Mouse (Mus musculus) embryonic facial prominence, embryonic 14.5 days (tissue): ENCODE results near the gene Cldn2. TPM values are rescaled to one million over a fixed set of nuclear protein-coding genes. Genes with fewer than 3 reads are reported as not detected.
"Not testable (repeated sequence)": the region's sequence is repeated elsewhere in the genome, so short reads cannot be mapped to it uniquely, and the experiment has no call there.

Experiments used
- ATAC-seq: fragments of 200-750 bp; cut with Nextera tagmentation; 2 replicates; pipeline ENCODE4 v1.8.0; 2017; ENCODE audit warnings: low read depth, moderate number of reproducible peaks, moderate TSS enrichment
- DNase-seq: peaks from one replicate; pipeline ENCODE4 v3.0.0-alpha.2; 2015; ENCODE audit warnings: low spot score
- H3K27ac ChIP-seq: fragments of 300-500 bp; sonication (generic); replicated peaks from 2 replicates; pipeline ENCODE4 v1.5.1; 2014; ENCODE audit warnings: low read depth, mild to moderate bottlenecking, low read length, moderate library complexity
- H3K27me3 ChIP-seq: fragments of 300-500 bp; sonication (generic); replicated peaks from 2 replicates; pipeline ENCODE4 v1.6.1; 2014; ENCODE audit warnings: low read length; ENCODE audit not compliant: control insufficient read depth, insufficient read depth
- H3K36me3 ChIP-seq: fragments of 300-500 bp; sonication (generic); 2 replicates; pipeline ENCODE4 v1.6.1; 2014; ENCODE audit warnings: low read length, mixed read lengths; ENCODE audit not compliant: control insufficient read depth, insufficient read depth
- H3K4me1 ChIP-seq: fragments of 300-500 bp; sonication (generic); 2 replicates; pipeline ENCODE4 v1.6.1; 2014; ENCODE audit warnings: antibody characterized with exemption, low read length; ENCODE audit not compliant: control insufficient read depth, insufficient read depth
- H3K4me2 ChIP-seq: fragments of 300-500 bp; sonication (generic); 2 replicates; pipeline ENCODE4 v1.6.1; 2014; ENCODE audit warnings: low read depth, mild to moderate bottlenecking, low read length, moderate library complexity, mixed read lengths
- H3K4me3 ChIP-seq: fragments of 300-500 bp; sonication (generic); 2 replicates; pipeline ENCODE4 v1.5.1; 2014; ENCODE audit warnings: low read depth, mild to moderate bottlenecking, low read length
- H3K9ac ChIP-seq: fragments of 300-500 bp; sonication (generic); 2 replicates; pipeline ENCODE4 v1.6.1; 2014; ENCODE audit warnings: low read depth, mild to moderate bottlenecking, low read length, moderate library complexity, mixed read lengths
- H3K9me3 ChIP-seq: fragments of 300-500 bp; sonication (generic); 2 replicates; pipeline ENCODE4 v1.6.1; 2016; ENCODE audit warnings: low read length; ENCODE audit not compliant: control insufficient read depth
- WGBS: fragments of 180-500 bp; shearing (Covaris S2); extraction: QIAGEN DNeasy Blood & Tissue Kit; methylation state at CpG from one replicate; pipeline ENCODE4 v1.1.7; 2014; 5-methylcytosine and 5-hydroxymethylcytosine counted together
- polyA plus RNA-seq: library from polyadenylated mRNA; unstranded; fragments of >200 nt; fragmentation: Nextera tagmentation; extraction: Ambion mirVana; gene quantifications from 2 replicates; pipeline ENCODE4 v1.2.1, GENCODE M21; 2014

Cldn2 gene
- polyA plus RNA-seq, result 0.58 and 1.2 TPM in 2 replicates

DNA sequence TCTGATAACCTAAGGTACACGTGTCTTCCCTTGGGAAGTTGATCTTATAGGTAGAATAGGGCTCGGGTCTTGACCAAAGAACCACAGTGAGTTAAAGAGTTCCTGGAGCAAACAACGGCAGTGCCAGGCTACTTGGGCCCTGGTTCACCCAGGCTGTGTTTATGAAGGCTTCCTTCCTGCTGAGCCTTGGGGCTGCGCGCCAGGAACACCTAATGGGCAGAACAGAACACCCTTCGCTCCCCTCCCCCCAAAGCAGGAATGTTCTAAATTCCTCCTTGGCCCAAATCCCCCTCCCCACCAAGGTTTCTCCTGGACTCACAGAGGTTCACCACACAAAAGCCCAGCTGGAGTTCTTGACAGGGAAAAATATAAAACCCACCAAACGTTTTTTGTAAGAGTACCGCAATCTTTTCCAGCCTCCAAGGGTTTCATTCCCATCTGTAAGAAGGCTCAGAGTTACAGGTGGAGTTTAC is at the start of gene Cldn2:
Gene Cldn2, plus strand, starts transcription at position 423 of the 473 bp plus-strand sequence.
- WGBS, result 65% methylated on average over 7 of the region's 8 CpGs
- Histone ChIP-seq H3K4me2 (no peak within 1 kb of the TSS), H3K9ac (no peak within 1 kb of the TSS), H3K36me3 (no peaks in the 10 kb centered on the region), H3K9me3 (no peaks in the 10 kb centered on the region), H3K4me1 (no peaks in the 10 kb centered on the region), H3K27ac (no peak within 1 kb of the TSS), H3K4me3 (no peak within 1 kb of the TSS), H3K27me3 (no peaks in the 10 kb centered on the region; the same call in 1 of the 2 replicates)
- DNase-seq, result no peak
- no peak for ATAC-seq

DNA sequence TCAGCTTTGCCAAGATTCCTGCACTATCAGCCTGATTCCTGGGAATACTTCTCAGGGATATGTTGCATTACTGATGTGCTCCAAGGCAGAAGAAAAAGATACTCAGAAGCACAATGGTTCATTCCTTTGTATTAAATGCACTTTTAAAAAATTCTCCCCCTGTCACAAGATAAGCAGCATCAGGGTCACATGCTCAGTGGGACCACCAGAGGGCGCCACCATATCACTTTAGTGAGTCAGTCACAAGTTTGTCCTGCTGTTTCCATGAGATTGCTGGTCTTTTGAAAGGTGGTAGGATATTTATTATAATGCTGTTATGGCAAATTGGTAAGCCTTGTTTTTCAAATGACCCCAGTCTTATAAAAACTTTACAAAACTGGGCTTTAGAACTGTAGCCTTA is 48.8 kb upstream of the Cldn2 start:
- 0 out of 2 replicates have a peak, but pooled peaks cover 3% of the 10 kb centered on the region for H3K36me3 ChIP-seq
- H3K4me3 ChIP-seq, result no peak overlapping the region
- H3K27ac ChIP-seq, result no peak overlapping the region
- no peaks in the 10 kb centered on the region for H3K9me3 ChIP-seq
- DNase-seq (peak; percentile 52), ATAC-seq (no peak)
- 14% methylated on average over 1 of the region's 1 CpGs for WGBS
- H3K4me2 ChIP-seq, result no peak overlapping the region
- no peak overlapping the region for H3K9ac ChIP-seq
- H3K27me3 ChIP-seq, result no peaks in the 10 kb centered on the region; the same call in 1 of the 2 replicates
- no peaks in the 10 kb centered on the region for H3K4me1 ChIP-seq

DNA sequence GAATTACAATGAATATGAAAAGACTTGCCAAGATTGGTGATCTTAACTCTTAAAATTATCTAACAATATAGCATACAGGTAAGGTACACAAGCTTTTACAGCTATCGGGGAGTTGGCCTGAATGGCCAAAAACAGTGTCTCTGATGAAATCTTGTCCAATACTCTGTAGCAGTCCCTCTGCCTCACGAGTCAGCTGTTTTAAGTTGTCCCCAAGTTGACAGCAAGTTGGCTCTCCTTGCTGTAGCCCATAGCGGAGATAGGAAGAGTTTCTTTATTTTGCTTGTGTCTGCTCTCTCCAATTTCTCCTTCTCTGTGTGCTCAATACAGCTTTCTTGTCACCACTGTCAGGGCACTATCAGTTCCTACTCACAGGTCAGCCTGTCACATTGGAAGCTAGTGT is 42.0 kb upstream of the Cldn2 start:
- not testable (repeated sequence) for H3K9me3 ChIP-seq, H3K9ac ChIP-seq, H3K4me1 ChIP-seq, H3K36me3 ChIP-seq, DNase-seq, H3K27ac ChIP-seq, H3K27me3 ChIP-seq, H3K4me3 ChIP-seq, H3K4me2 ChIP-seq, ATAC-seq
- 87% methylated on average over 3 of the region's 3 CpGs for WGBS

DNA sequence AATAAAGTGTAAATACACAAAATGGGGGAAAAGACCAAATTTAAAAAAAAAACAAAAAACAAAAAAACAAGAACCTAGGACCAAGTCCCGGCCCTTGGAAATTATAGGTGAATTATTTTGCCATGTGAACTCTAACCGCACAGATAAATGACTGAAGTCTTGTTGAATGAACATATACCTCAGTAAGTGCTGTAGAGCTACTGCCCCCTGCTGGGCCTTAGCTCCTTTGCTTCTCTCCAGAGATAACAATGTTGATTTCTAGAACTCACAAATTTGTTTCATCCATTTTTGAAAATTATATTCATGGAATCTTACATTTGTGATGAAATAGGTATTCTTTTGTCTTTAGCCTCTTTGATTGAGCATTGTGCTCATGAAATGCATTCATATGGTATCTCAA is 38.1 kb upstream of the Cldn2 start:
- Histone ChIP-seq H3K27me3 (no peaks in the 10 kb centered on the region), H3K4me2 (no peak overlapping the region), H3K9ac (no peak overlapping the region), H3K4me1 (no peaks in the 10 kb centered on the region), H3K27ac (no peak overlapping the region), H3K36me3 (no peaks in the 10 kb centered on the region), H3K4me3 (no peak overlapping the region), H3K9me3 (no peaks in the 10 kb centered on the region)
- ATAC-seq, result no peak
- WGBS, result 68% methylated on average over 2 of the region's 2 CpGs
- DNase-seq, result peak; percentile 44

DNA sequence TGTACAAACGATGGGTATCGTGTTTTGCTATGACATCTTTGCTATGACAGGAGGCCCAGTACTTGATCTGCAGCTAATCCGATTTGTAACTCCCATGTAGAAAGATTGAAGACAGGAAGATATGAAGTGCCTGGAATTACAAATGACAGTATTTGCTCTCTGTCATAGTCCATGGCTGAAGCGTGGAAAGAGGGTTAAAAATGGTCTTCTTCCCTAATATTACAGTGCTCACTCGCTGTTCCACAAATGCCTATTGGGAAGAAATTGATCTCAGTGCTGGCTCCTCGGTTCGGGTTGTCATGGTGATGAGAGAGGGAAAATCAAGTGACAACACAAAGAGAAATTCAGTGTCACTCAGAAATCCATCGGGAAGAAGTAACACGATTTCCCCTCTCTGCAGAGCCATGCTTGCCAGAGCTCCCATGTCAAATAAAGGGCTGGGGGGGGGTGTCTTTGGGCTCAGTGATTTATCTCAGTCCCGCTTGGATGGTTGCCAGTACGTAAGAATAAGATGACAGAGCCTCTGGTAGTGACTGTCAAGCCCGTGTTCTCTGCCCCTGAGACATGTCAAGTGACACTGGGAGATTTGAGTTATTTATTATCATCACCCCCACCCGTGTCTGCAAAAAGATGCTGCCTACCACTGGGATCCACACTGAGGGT is 30.5 kb upstream of the Cldn2 start:
- no peaks in the 10 kb centered on the region for H3K36me3 ChIP-seq
- no peak overlapping the region for H3K27ac ChIP-seq
- no peaks in the 10 kb centered on the region for H3K9me3 ChIP-seq
- peaks cover 10% of the 10 kb centered on the region for H3K27me3 ChIP-seq
- H3K9ac ChIP-seq, result no peak overlapping the region
- no peak for DNase-seq
- H3K4me2 ChIP-seq, result no peak overlapping the region
- 70% methylated on average over 13 of the region's 13 CpGs for WGBS
- H3K4me3 ChIP-seq, result no peak overlapping the region
- no peaks in the 10 kb centered on the region for H3K4me1 ChIP-seq
- ATAC-seq, result no peak

DNA sequence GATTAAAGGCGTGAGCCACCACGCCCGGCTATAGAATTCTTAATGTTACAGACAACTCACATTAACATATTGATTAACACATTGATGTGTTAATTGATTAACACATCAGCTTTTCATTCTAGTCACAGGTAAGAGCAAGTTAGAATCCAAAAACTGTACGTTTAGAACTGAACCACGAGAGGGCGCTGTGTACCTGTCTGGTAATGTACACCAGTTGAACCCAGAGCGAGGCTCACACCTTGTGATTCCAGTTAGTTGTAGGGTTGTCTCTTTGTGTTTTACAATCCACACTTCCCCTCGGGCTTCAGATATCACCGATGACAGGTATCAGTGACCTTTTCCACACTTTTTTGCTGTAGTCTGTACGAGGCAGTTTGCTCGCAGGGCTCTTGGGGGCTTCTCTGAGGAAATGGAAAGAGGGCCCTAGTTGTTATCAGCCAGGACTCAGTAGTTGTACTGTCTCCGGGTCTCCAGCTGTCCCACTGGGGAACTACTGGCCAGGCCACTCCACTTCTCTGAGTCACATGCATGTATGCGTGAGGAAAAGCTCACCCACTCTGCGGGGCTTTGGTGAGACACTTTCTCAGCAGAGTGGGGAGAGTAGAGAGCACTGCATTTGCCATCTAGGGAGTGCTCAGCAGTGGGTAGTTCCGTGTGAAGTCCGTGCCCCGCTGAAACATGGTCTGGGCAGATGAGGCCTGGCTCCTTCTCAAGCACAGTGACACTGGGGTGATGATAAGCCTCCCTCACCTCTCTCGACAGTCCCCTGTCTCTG is 26.1 kb upstream of the Cldn2 start:
- Histone ChIP-seq H3K9me3 (no peaks in the 10 kb centered on the region), H3K27ac (no peak overlapping the region), H3K4me1 (no peaks in the 10 kb centered on the region), H3K9ac (no peak overlapping the region), H3K4me3 (no peak overlapping the region), H3K27me3 (peaks cover 16% of the 10 kb centered on the region; the same call in 1 of the 2 replicates), H3K36me3 (no peaks in the 10 kb centered on the region), H3K4me2 (no peak overlapping the region)
- WGBS, result 31% methylated on average over 18 of the region's 18 CpGs
- peak; percentile 62 for DNase-seq
- ATAC-seq, result no peak

DNA sequence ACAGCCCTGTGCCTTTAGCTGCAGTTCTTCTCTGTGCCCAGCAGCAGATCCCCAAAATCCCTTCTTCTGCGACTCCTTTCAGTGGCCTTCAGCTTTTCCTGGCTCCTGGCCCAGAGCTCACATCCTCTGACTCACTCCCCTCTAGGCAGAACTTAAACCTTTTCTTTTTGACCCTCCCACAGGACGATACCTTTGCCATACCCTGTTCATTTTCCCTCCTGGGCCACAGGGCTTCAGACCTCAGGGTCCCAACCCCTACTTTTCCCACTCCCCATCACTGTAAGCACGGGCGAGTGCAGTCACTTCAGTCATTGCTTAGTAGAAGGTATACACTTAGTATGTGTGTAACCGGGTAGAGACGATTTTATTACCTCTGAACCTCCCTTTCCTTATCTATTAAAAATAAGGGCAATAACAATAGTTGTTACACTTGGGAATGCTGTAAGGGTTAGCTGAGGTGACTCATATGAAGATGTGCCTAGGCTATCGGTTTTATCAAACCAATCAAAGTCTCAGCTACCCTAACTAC is 25.5 kb upstream of the Cldn2 start:
- no peak for DNase-seq

DNA sequence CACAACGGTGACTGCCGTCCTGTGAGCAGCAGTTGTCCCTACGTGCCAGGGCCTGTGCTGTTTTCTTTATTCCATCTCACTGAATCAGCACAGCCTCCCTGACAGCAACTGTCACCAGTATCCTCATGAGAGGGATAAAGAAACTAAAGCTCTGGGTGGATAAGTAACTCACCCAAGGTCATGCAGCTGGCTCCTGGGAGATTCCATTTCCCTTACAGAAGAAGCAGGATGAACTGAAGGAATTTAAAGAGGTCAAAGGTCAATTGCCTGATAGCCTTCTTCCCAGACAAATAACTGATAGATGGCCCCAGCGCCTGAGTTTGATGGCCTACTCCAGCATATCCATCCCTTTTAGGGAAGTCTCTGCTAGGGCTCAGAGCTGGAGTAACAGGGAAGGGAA is 23.3 kb upstream of the Cldn2 start:
- Histone ChIP-seq H3K27me3 (peaks cover 14% of the 10 kb centered on the region; the same call in 1 of the 2 replicates), H3K36me3 (no peaks in the 10 kb centered on the region), H3K9ac (no peak overlapping the region), H3K4me2 (no peak overlapping the region), H3K4me3 (no peak overlapping the region), H3K4me1 (no peaks in the 10 kb centered on the region), H3K9me3 (no peaks in the 10 kb centered on the region), H3K27ac (no peak overlapping the region)
- ATAC-seq (no peak), DNase-seq (no peak)
- WGBS, result 44% methylated on average over 4 of the region's 4 CpGs

More for the DNA sequence above, 25.5 kb upstream of the Cldn2 start:
- 72% methylated on average over 7 of the region's 7 CpGs for WGBS
- Histone ChIP-seq H3K4me3 (no peak overlapping the region), H3K36me3 (no peaks in the 10 kb centered on the region), H3K4me1 (no peaks in the 10 kb centered on the region), H3K27ac (no peak overlapping the region), H3K4me2 (no peak overlapping the region), H3K9me3 (no peaks in the 10 kb centered on the region), H3K27me3 (peaks cover 15% of the 10 kb centered on the region; the same call in 1 of the 2 replicates), H3K9ac (no peak overlapping the region)
- no peak for ATAC-seq
